Mouse (Mus musculus): ENCODE results near the gene 4930550L24Rik.

DNA sequence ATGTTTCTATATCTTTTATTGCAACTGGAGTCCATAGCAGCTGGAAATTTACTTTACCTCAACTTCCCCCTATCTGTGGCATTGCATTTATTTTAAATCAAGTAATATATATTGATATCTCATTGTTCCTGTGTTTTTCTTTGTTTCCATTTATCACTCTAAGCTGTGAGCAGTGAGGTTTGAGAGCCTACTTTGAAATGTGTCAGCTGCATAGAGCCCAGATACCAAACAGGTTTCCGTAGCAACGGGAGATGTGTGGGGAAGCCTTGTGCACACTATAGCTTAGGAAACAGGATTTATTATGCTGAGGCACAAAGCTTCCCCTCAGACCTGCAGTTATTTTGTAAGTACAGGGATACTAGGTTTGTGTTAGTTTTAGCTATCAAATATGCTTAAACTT lies 58.8 kb downstream of the 4930550L24Rik start:
- TF ChIP-seq CHD2 (IDR thresholded peaks at IDR 0.05; ENCODE audit: low read depth, low read length) (no peak), MAFK (IDR thresholded peaks at IDR 0.05; ENCODE audit: insufficient read depth, low read depth, low read length) (no peak), ZNF384 (IDR thresholded peaks at IDR 0.05; ENCODE audit: low read depth, low read length) (no peak)
